Comparison of ENCODE assay signal across 12 mouse cellular contexts in genomic region chr9:63664300-63664745, GRCm38 (mm10).
DNase-seq lines count a peak whose midpoint lies in the region; ATAC-seq and TF ChIP-seq lines count a peak whose summit lies in the region.
"Had no signal": no experiment of that assay in that cellular context is flagged by ENCODE, and none has a peak within 500 bp of the region (broad histone marks: within the 10 kb centered on the region; RNA-seq: fewer than 3 reads in every experiment).

No protein-coding gene starts in this region.

- no peaks in the 10 kb centered on the region for H3K27me3 ChIP-seq in liver, embryonic 11.5 days (replicated peaks; ENCODE audit: control insufficient read depth, insufficient read depth, low read length)
- H3K27me3 ChIP-seq in liver, postnatal 0 days (ENCODE audit: insufficient read depth, low read length) = no peaks in the 10 kb centered on the region
- H3K27me3 ChIP-seq in intestine, embryonic 16.5 days (replicated peaks; ENCODE audit: control insufficient read depth, insufficient read depth, low read length) = no peaks in the 10 kb centered on the region
- no peaks in the 10 kb centered on the region for H3K27me3 ChIP-seq in heart, adult 2 months (ENCODE audit: control insufficient read depth, insufficient read depth, low read length)
- H3K27me3 ChIP-seq: CH12.LX; embryonic facial prominence, embryonic 15.5 days had no signal

- H3K4me3 ChIP-seq in liver, embryonic 11.5 days (ENCODE audit: low read depth, low read length) = no peak overlapping the region
- no peak overlapping the region for H3K4me3 ChIP-seq in liver, postnatal 0 days (ENCODE audit: low read depth, low read length)
- no peak overlapping the region for H3K4me3 ChIP-seq in intestine, embryonic 16.5 days (ENCODE audit: low read length)
- no peak overlapping the region for H3K4me3 ChIP-seq in heart, adult 2 months
- H3K4me3 ChIP-seq: embryonic facial prominence, embryonic 15.5 days had no signal

- no peak for TF ChIP-seq CTCF in liver, postnatal 0 days (IDR thresholded peaks at IDR 0.05; ENCODE audit: low read depth)
- no peak for TF ChIP-seq CTCF in heart, adult 2 months (IDR thresholded peaks at IDR 0.05)

- DNase-seq in liver, embryonic 11.5 days (ENCODE audit: low spot score) = no peak
- DNase-seq in liver, postnatal 0 days = no peak
- peak; percentile 67 for DNase-seq in adrenal gland, postnatal 10 days
- peak; percentile 43 to 68 for DNase-seq in kidney, postnatal 4 days
- DNase-seq in cerebellum, adult 11-12 months = no peak
- DNase-seq in urinary bladder, adult 18-20 months (ENCODE audit: low spot score in 2 of 2) = no peak
- no peak for DNase-seq in heart, adult 2 months
- DNase-seq: cerebellum, adult 11 months had no signal

- peak overlapping the region; percentile 25; the same call in 1 of the 2 replicates for H3K27ac ChIP-seq in liver, embryonic 11.5 days (ENCODE audit: low read depth, low read length)
- H3K27ac ChIP-seq in liver, postnatal 0 days (ENCODE audit: low read depth) = no peak overlapping the region
- H3K27ac ChIP-seq in intestine, embryonic 16.5 days (ENCODE audit: low read length) = peak overlapping the region; percentile 73
- no peak overlapping the region for H3K27ac ChIP-seq in heart, adult 2 months
- H3K27ac ChIP-seq: liver, embryonic 14.5 days had no signal

- intact Hi-C loops in heart, adult 2 months (cut with DNase I) = no loop called here

- H3K79me2 ChIP-seq in heart, adult 2 months (replicated peaks; ENCODE audit: control insufficient read depth, insufficient read depth, low read length) = no peaks in the 10 kb centered on the region

- no peak for TF ChIP-seq POLR2A in heart, adult 2 months (IDR thresholded peaks at IDR 0.05; ENCODE audit: insufficient read depth, low read depth, low read length)

- H3K4me2 ChIP-seq in liver, embryonic 11.5 days = no peak overlapping the region
- no peak overlapping the region for H3K4me2 ChIP-seq in liver, postnatal 0 days (ENCODE audit: low read depth, low read length)
- H3K4me2 ChIP-seq in intestine, embryonic 16.5 days (ENCODE audit: low read depth, low read length) = no peak overlapping the region
- H3K4me2 ChIP-seq: embryonic facial prominence, embryonic 15.5 days had no signal

- peaks cover 11% of the 10 kb centered on the region; the same call in 1 of the 2 replicates for H3K36me3 ChIP-seq in liver, embryonic 11.5 days (ENCODE audit: control insufficient read depth, insufficient read depth, low read length)
- peaks cover 21% of the 10 kb centered on the region for H3K36me3 ChIP-seq in liver, postnatal 0 days (replicated peaks; ENCODE audit: insufficient read depth, low read length)
- no peaks in the 10 kb centered on the region; the same call in 1 of the 2 replicates for H3K36me3 ChIP-seq in intestine, embryonic 16.5 days (ENCODE audit: control insufficient read depth, insufficient read depth, low read length)
- H3K36me3 ChIP-seq in heart, adult 2 months (ENCODE audit: control insufficient read depth, insufficient read depth, low read length) = no peaks in the 10 kb centered on the region

- H3K4me1 ChIP-seq in liver, embryonic 11.5 days (replicated peaks; ENCODE audit: control insufficient read depth, insufficient read depth, low read length) = peaks cover 34% of the 10 kb centered on the region
- peaks cover 3% of the 10 kb centered on the region; the same call in 1 of the 2 replicates for H3K4me1 ChIP-seq in liver, postnatal 0 days (ENCODE audit: insufficient read depth)
- H3K4me1 ChIP-seq in intestine, embryonic 16.5 days (ENCODE audit: control insufficient read depth, insufficient read depth, low read length) = peaks cover 60% of the 10 kb centered on the region
- peaks cover 16% of the 10 kb centered on the region for H3K4me1 ChIP-seq in heart, adult 2 months (ENCODE audit: control insufficient read depth, insufficient read depth, low read length)

- no peak overlapping the region for H3K9ac ChIP-seq in liver, embryonic 11.5 days (ENCODE audit: low read depth, low read length)
- H3K9ac ChIP-seq in liver, postnatal 0 days (replicated peaks) = no peak overlapping the region
- H3K9ac ChIP-seq in intestine, embryonic 16.5 days (ENCODE audit: low read depth, low read length) = 0 out of 2 replicates have a peak overlapping the region, but pooled peaks have one; percentile 30
- no peak overlapping the region for H3K9ac ChIP-seq in heart, adult 2 months (ENCODE audit: low read depth, low read length)
- H3K9ac ChIP-seq: embryonic facial prominence, embryonic 15.5 days; liver, embryonic 14.5 days had no signal

- WGBS in liver, embryonic 11.5 days = 54% methylated on average over 2 of the region's 2 CpGs
- 61% methylated on average over 2 of the region's 2 CpGs for WGBS in liver, postnatal 0 days (ENCODE audit: insufficient replicate concordance)
- 50% methylated on average over 2 of the region's 2 CpGs for WGBS in intestine, embryonic 16.5 days
- WGBS in heart, adult 2 months = 78% methylated on average over 2 of the region's 2 CpGs

- no peaks in the 10 kb centered on the region for H3K9me3 ChIP-seq in liver, embryonic 11.5 days (ENCODE audit: control insufficient read depth, low read length)
- no peaks in the 10 kb centered on the region for H3K9me3 ChIP-seq in liver, postnatal 0 days (ENCODE audit: low read length)
- H3K9me3 ChIP-seq in intestine, embryonic 16.5 days (ENCODE audit: control insufficient read depth, low read length) = no peaks in the 10 kb centered on the region
- H3K9me3 ChIP-seq: embryonic facial prominence, embryonic 15.5 days had no signal

- ATAC-seq in liver, embryonic 11.5 days (replicated peaks; ENCODE audit: low FRiP score) = no peak
- ATAC-seq in liver, postnatal 0 days = no peak
- no peak for ATAC-seq in intestine, embryonic 16.5 days

- no peak for TF ChIP-seq EP300 in liver, postnatal 0 days (IDR thresholded peaks at IDR 0.05; ENCODE audit: low read depth)
- TF ChIP-seq EP300 in heart, adult 2 months (IDR thresholded peaks at IDR 0.05; ENCODE audit: insufficient read depth, low read depth, low read length) = no peak

Comparison
In these comparisons a context has a peak if more than half of its experiments do, and no peak if none do; other contexts are left out.
1. H3K27ac ChIP-seq: peak in liver, embryonic 11.5 days (single experiment) and intestine, embryonic 16.5 days (single experiment); none in liver, postnatal 0 days (single experiment) and heart, adult 2 months (single experiment).
2. DNase-seq: peak in adrenal gland, postnatal 10 days (single experiment) and kidney, postnatal 4 days (2 of 2); none in liver, embryonic 11.5 days (single experiment), liver, postnatal 0 days (single experiment), cerebellum, adult 11-12 months (single experiment), urinary bladder, adult 18-20 months (0 of 2) and heart, adult 2 months (0 of 2).